Mouse (Mus musculus) gastrocnemius, adult 18-20 months (tissue): ENCODE measurements around the gene Sh3rf3. TPM values are rescaled to one million over a fixed set of nuclear protein-coding genes. Genes with fewer than 3 reads are reported as not detected.

Experiments used
- DNase-seq: peaks from one replicate; pipeline ENCODE4 v3.0.0; 2021; ENCODE audit warnings: low spot score
- total RNA-seq, 2 experiments: library from RNA; stranded (reverse); gene quantifications; 2 replicates each; pipeline ENCODE4 v1.2.3; 2021

Gene Sh3rf3
- total RNA-seq, 2 experiments from 2014 or later, result 0.41 to 0.64 TPM

GRCm38 (mm10) chr10:59104683-59105082 lies 291.5 kb downstream of the Sh3rf3 start:
- DNase-seq, result no peak

- no peak for DNase-seq
Measured at GRCm38 (mm10) chr10:59105885-59106284, 292.7 kb downstream of the Sh3rf3 start.

- DNase-seq, result no peak
Measured at GRCm38 (mm10) chr10:59106644-59107043, 293.5 kb downstream of the Sh3rf3 start.

GRCm38 (mm10) chr10:59109015-59109414 lies 295.9 kb downstream of the Sh3rf3 start:
- peak; percentile 69 for DNase-seq

- DNase-seq, result no peak
Measured at GRCm38 (mm10) chr10:59110386-59110785, 297.2 kb downstream of the Sh3rf3 start.

GRCm38 (mm10) chr10:59112755-59113154 lies 299.6 kb downstream of the Sh3rf3 start:
- no peak for DNase-seq

GRCm38 (mm10) chr10:59113386-59113785 lies 300.2 kb downstream of the Sh3rf3 start:
- no peak for DNase-seq

GRCm38 (mm10) chr10:59114535-59115291 lies 301.6 kb downstream of the Sh3rf3 start:
- peak; percentile 9 for DNase-seq

- peak; percentile 4 for DNase-seq
Measured at GRCm38 (mm10) chr10:59115691-59116090, 302.5 kb downstream of the Sh3rf3 start.

GRCm38 (mm10) chr10:59116331-59116730 lies 303.2 kb downstream of the Sh3rf3 start:
- DNase-seq, result no peak

GRCm38 (mm10) chr10:59117555-59117954 lies 304.4 kb downstream of the Sh3rf3 start:
- DNase-seq, result no peak

- DNase-seq, result no peak
Measured at GRCm38 (mm10) chr10:59119001-59119400, 305.8 kb downstream of the Sh3rf3 start.

GRCm38 (mm10) chr10:59119811-59120210 lies 306.7 kb downstream of the Sh3rf3 start:
- DNase-seq, result no peak

- no peak for DNase-seq
Measured at GRCm38 (mm10) chr10:59125497-59125896, 312.3 kb downstream of the Sh3rf3 start.

- no peak for DNase-seq
Measured at GRCm38 (mm10) chr10:59127637-59128036, 314.5 kb downstream of the Sh3rf3 start.

- DNase-seq, result no peak
Measured at GRCm38 (mm10) chr10:59131926-59132628, 318.9 kb downstream of the Sh3rf3 start.

- no peak for DNase-seq
Measured at GRCm38 (mm10) chr10:59133478-59134009, 320.4 kb downstream of the Sh3rf3 start.

- DNase-seq, result peak; percentile 47
Measured at GRCm38 (mm10) chr10:59149956-59150383, 336.8 kb downstream of the Sh3rf3 start.

GRCm38 (mm10) chr10:59150938-59151657 lies 337.9 kb downstream of the Sh3rf3 start:
- no peak for DNase-seq

- DNase-seq, result no peak
Measured at GRCm38 (mm10) chr10:59152544-59153081, 339.5 kb downstream of the Sh3rf3 start.

GRCm38 (mm10) chr10:59158627-59159026 lies 345.5 kb downstream of the Sh3rf3 start:
- DNase-seq, result no peak
